Mouse (Mus musculus) yolk sac, embryonic 10.5 days (tissue): ENCODE measurements at regions not wholly inside any gene's neighbourhood (a gene's known extent, or its start where the extent isn't known, plus 50 kb on each side); places are given as distances from the start of the nearest gene placed in this dataset.

Experiments used
- DNase-seq: peaks from one replicate; pipeline ENCODE4 v3.0.0-alpha.2; 2017; ENCODE audit warnings: low spot score

DNA sequence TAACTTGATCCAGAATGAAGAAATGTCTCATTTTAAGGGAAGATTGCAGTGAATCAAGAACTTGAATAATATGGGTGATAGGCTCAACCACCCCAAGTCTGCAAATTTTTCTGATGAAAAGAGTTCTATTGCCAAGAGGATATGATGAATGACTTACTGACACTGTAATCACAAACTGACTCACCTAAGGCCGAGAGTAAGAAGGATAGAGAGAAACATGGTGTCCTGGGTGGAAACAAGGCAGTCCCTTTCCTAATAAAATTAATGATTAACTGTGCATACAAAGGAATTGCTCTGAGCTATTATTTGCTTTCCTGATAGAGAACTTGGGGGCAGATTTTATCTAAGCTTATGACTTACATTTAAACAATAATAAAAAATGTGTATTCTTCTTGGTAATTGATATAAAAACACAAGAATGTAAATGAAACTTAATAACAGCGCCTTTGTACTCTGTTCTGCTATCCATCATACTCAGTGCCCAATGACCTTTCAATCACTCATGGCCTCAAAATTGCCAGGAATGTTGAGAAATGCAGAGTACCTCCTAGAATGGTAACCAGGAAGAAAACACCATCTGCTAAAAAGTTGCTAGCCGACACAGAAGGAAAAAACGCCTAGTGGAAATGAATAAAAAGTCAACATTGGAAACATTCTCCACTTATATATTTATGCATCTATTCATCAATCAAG, 606.7 kb downstream of the Efnb2 start:
- DNase-seq, result no peak

DNA sequence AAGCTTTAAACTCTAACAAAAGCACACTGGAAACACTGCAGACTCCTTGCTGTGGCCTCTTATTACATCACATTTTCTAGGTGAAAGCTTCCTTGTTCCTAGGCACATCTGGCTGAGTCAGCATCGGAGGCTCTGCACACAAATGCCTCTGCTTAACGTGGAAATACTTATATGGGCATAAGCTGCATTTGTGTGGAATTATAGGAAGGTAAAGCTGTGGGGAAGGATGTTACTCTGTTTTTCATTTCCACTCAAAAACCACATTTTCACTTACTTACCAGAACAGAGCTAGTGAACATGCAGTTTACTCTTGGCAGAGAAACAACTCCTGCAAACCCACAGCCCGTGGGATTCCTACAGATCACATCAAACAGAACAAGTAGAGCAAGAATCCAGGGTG, 609.9 kb downstream of the Efnb2 start:
- peak; percentile 11 for DNase-seq

DNA sequence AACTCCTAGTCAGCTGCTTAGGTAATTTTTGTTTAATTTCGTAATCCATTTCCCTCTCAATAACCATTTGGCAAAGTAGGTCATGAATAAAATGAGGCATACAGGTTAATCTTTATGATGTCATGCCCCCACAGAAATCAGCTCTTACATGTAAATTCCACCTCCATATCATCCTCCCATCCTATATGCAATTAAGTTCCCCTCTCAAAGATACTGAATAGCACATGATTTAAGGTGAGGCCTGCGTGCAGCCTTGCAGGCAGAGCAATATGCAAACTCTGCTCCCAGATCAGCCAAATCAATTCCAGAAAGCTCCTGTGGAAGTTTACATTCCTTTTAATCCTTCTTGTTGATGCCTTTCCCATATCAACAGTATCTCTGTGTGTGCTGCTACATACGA, 610.3 kb downstream of the Efnb2 start:
- no peak for DNase-seq

GRCm38 (mm10) chr8:8044926-8045325, 616.1 kb downstream of the Efnb2 start:
- DNase-seq, result no peak

GRCm38 (mm10) chr8:8044296-8044695, 616.7 kb downstream of the Efnb2 start:
- DNase-seq, result no peak

DNA sequence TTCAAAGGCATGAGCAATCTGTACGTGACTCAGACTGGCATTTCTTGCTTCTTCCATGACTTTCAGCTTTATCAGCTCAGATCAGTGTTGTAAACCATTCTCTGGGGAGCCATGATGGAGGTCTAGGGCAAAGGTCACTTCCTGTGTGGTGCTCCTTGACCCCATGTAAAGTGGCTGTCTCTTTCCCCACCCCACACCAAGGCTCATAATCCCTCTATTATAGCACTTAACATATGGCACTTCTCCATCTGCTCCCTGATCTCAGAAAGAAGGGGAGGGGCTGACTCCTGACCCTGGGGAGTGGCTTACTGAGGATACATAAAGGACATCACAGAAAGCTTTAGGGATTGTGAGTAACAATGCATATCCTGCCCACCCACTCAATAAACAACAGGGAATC, 623.1 kb downstream of the Efnb2 start:
- DNase-seq, result peak; percentile 42

DNA sequence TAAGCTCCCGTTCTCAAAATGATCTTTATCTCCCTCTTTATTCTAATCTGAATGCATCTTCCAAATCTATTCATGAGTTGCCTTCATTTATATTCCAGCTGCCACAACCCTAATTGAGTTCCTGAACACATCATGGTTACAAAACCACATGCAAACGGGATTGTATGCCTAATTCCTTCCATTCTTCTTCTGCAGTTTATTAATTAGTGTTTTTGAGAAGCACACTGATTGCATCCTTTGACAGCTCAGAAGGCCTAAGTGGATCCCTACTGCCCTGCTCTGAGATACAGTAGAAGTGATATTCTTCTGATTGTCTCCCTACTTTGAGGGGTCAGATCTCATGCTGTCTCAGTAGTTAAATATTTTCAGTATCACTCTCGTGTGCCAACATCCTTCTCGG, 649.9 kb downstream of the Efnb2 start:
- no peak for DNase-seq

GRCm38 (mm10) chr8:7994905-7995304, 666.1 kb downstream of the Efnb2 start:
- DNase-seq, result no peak

DNA sequence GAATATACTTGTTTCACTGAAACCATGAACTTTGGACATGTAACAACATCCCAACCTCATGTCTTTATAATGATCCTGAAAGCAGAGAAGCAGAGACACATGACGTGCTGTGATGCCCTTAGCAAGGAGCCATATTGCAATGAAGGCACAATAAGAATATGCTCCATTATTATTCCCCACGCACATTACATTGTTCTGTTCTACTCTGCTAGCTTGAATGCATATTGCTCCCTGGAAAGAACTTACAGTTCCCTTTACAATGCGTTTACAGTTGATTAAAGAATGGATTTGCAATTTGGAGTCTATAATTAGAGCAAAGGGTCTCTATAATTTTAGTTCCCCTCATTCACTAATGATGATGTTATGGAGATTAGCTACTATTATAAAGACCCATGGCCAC, 672.2 kb downstream of the Efnb2 start:
- no peak for DNase-seq

DNA sequence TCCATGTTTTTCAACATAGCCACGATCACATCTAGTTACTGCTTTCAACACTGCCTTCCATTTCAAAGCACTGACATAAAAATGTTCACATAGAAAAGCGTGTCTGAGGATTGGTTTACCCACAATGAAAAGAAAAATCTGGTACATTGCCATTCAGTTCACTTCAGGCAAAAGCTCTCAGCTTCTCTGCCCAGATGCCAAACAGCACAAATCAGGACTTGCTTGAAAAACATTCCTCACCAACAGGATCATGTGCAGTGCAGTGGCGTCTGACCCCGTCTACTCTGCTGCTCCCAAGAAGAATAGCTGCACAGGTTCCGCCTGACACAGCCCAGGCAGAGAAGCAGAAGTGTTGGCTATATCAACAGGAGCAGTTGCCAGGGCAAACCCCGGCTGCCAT, 684.0 kb downstream of the Efnb2 start:
- no peak for DNase-seq

DNA sequence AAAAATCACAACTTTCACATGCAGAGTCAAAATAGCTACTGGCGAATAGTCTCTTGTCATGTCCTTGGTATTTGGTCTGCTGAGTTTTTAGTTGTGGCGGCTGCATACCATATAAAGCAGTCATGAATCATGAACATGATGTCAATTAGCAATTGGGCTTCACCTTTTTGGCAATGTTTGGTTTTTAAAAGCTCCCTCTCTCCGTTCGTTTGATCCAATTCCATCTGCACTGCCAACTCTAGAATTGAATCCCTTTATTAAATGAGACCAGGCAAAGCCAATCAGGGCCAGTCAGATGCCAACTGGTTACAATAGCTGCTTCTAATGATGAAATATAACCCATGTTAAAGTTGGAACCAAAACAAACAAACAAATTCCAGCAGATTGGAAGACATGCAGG, 687.3 kb downstream of the Efnb2 start:
- no peak for DNase-seq

DNA sequence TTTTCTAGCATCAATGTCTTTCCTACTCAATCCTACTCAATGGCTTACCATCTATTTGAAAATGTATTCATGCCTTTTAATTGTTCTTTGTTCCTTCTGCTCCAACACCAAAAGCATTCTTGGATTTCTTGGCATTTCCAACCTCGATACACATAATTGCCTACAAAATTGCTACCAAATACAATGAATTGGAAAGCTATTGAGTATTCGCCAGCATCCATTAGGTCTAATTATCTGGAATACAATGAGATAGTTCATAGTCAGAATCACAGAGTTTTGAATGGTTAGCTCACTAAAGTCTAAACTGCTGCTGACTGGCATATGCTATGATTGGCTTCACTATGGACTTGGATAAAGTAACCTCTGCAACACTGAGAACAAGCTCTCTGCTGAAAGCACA, 696.8 kb downstream of the Efnb2 start:
- DNase-seq, result no peak

DNA sequence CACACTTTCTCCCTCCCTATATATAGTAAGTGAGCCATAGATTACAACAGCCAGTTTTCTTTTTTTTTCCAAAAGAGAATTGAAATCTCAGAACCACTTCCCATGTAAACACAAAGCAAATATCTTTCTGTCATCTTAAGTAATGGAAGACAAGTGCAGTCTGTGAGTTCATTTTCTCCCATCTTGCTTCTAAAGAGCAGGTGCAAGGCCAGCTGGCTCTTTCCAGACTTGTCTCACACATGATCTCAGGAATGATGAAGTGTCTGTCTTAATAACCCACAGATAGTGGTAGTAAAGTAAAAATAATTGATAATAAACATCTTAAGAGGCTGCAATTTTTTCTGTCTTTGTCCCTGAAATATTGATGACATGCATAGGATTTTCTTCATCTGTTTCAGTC, 704.3 kb downstream of the Efnb2 start:
- no peak for DNase-seq

- DNase-seq, result no peak
Observed at GRCm38 (mm10) chr8:7954851-7955250, 706.2 kb downstream of the Efnb2 start.

DNA sequence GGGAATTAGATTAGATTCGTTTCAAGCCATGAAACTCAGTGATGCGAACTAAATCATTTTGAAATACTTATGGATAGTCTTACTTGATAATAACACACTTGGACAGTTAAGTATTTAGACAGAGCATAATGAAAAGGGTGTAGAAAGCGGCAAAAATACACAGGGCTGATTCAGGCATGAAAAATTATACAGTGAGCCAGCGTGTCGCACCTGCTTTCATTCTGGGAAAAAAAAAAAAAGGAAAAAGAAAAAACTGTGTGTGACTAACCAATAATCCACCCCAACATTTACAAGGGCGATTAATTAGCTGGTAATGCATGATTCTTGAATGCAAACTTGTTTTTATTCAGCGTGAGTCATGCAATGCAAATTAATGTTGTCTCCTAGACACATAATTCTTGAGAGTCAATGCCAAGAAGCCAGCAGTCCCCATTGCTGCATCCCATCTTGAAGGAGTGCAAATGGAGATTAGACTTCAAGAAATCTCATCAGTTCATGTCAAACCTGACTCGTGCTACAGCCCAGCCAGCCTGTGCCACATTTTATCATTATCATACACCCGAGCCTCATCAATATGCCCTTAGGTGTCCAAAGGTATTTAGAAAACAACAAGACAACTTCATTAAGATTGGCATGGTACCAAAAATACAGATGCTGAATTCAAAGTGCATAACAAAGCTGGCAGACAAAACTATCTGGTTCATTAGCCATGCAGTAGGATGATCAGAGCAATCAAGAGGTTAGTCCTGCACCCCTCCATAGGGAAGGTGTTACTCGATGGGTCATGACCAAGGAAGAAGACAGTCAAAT, 714.9 kb downstream of the Efnb2 start:
- DNase-seq, result no peak

- DNase-seq, result no peak
Observed at GRCm38 (mm10) chr8:7936596-7936995, 724.4 kb downstream of the Efnb2 start.

- no peak for DNase-seq
Observed at GRCm38 (mm10) chr8:7919416-7919815, 741.6 kb downstream of the Efnb2 start.

- no peak for DNase-seq
Observed at GRCm38 (mm10) chr8:7894338-7894737, 766.7 kb downstream of the Efnb2 start.

- no peak for DNase-seq
Observed at GRCm38 (mm10) chr8:7853169-7853568, 807.9 kb downstream of the Efnb2 start.

GRCm38 (mm10) chr8:7850573-7850972, 810.5 kb downstream of the Efnb2 start:
- no peak for DNase-seq

DNA sequence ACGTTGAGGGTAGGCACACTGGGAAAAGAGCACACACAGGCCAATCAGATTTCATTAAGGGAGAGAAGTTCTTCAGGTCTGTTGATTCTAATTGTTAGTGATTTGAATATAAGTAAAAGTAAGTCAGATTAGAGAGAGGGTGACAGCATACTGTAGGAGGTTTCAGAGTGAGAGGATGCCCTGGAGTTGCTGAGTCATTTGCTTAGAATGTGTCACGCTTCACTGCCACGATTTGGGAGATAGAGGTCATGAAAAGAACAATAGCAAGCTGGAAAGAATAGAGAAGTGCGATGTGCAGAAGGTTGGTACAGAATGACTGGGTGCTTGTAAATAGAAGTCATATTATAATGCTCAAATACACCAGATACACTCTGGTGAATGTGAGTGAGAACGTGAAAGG, 829.1 kb downstream of the Efnb2 start:
- no peak for DNase-seq

DNA sequence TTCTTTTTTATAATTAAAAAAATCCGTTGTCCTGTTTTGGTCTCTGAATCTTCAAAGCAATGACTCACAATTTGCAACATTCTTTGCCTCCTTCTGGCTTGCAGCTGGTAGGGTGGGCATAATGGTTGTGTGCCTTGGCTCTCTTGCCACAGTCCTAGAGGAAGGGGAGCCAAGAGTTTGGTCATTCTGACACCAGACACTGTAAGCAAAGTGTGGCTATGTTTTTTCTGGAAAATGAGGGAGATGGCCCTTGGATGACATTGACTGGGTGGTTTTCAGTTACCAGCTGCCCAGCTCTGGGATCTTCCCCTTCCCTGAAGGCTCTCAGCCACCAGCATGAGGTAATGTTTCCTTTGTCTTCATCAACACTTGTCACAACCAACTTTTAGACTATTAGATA, 833.2 kb downstream of the Efnb2 start:
- DNase-seq, result no peak

- DNase-seq, result no peak
Observed at GRCm38 (mm10) chr8:7808395-7808794, 852.6 kb downstream of the Efnb2 start.

DNA sequence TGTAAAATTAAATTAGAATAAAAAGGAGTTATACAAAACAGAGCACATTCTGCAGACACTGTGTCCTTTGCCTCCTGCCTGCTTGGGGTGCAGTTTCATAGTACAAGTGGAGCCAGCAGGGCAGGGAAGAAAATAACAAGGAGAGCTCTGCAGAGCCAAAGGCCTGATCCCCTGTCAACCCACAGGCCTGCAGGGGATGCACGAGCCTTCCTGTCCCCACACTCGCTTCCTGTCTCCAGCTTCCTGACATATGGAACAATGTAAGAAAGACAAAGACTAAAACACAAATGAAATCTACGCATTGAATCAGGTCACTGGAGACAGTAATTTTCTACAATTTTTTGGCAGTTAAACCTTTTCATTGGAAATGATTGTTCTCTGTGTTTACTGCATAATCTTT, 861.8 kb downstream of the Efnb2 start:
- DNase-seq, result no peak
